Mouse (Mus musculus) lung, postnatal 10 days (tissue): Measurements from ENCODE around the gene Clstn3.
A peak's percentile ranks its signal among the peaks of the same experiment; 100 is the strongest.

Experiments
- DNase-seq: peaks from one replicate; pipeline ENCODE4 v3.0.0; 2021

The Clstn3 gene

DNA sequence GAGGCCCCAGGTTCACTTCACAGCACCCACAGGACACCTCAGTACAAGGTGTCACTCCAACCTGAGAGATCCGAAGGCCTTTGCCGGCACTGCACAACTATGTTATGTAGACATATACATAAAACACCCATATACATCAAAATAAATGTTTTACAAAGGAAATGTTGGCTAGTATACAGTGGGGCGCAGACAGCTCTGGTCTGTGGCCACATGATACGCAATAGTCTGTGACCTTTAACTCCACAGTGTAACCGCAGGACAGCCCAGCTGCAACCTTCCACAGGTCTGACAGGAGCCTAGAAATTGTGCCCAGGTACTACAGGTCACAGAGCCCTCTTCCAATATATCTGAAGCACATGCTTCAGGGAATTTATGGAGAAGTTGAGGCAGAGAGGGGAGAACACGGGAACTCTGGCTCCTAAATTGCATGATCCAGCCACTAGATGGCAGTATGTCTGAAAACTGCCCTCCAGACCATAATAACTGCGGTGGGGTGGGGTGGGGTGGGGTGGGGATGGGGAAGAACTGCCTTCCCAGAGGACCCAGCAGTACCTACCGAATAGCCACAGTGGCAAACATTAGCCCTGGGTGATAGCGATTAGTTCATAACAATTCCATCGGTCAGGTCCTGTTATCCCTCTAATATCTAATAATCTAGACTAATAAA is 16.3 kb downstream of the Clstn3 start:
- no peak for DNase-seq

DNA sequence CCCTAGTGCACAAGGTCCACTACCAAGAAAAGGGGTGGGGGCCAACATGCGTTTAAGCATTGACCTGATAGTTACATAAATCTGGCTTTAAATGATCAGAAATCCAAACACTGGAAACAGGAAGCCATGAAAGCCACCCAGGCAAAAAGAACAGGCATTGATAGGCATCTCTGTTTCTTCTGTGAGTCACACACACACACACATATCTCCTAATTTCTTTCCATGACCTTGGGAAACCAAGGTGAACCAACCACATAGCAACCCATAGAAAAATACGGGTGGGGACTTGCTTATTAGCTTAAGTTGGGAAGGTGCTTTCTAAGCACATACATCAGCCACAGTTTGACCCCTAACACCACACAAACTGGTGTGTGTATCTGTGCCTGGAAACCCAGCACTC is 17.2 kb downstream of the Clstn3 start:
- DNase-seq: no peak

DNA sequence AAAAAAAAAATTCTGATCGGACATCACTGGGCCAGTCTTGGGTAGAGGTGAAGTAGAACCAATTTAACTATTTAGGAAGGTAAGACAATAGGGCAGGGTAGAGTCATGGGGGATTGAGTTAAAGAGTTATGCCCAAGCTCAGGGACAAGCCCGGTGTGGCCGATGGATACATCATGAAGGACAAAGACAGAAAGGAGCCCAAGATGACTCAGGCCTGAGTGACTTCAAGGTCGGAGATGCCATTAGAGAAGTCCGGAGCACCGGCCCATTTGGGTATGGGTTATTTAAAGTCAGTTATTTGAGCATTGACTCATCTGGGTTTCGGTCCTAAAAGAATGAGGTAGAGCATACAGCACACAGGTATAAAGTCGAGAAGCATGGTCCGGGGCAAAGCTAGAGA is 18.1 kb downstream of the Clstn3 start:
- DNase-seq: no peak

DNA sequence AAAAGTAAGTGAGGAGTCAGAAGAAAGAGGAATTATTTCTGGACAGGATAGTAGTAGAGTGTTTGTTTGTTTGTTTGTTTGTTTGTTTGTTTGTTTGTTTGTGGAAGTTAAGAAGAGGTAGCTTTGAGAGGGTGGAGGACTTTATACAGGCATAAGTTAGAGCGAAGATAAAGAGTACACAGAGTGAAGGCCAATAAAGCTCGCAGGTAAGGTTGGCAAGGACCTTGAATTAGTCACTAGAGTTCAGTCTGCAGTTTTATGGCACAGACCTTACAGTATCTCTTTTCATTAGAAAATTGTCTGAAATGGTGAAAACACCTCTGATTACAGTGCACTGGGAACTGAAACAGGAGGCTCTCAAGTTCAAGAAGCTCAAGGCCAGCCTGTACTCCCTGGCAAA is 18.6 kb downstream of the Clstn3 start:
- no peak for DNase-seq

DNA sequence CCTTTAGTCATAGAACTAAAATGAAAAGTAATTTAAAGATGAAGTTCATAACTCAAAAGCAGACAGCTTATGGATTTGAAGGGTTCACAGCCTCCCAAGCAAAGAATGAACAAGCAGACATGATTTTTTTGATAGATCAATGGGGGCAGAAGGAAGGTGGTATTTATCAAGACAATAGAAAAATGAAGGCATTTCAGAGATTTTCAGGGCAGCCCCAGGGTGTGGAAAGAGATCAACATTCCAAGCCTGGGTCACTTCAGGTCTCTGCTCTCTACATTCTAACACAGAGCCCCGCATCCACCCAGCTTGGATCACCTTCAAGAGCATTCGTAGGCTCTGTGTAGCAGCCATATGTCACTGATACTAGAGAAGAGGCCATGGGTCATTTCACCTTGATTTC is 21.3 kb downstream of the Clstn3 start:
- no peak for DNase-seq

DNA sequence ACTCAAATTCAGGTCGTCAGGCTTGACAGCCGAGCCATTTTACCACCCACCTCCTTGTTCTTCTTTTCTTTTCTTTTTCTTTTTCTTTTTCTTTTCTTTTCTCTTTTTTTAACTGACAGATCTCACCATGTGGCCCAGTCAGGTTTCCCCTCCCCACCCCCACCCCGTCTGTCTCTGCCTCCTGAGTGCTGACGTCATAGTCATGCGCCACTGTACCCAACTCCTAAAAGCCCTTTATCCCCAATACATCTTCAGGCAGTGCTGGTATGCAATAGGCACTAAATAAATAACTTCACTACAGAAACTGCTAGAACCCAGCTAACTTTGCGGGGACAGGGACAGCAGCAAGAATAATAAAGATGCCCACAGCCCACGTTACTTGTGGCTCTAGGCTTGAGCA is 28.3 kb downstream of the Clstn3 start:
- no peak for DNase-seq

DNA sequence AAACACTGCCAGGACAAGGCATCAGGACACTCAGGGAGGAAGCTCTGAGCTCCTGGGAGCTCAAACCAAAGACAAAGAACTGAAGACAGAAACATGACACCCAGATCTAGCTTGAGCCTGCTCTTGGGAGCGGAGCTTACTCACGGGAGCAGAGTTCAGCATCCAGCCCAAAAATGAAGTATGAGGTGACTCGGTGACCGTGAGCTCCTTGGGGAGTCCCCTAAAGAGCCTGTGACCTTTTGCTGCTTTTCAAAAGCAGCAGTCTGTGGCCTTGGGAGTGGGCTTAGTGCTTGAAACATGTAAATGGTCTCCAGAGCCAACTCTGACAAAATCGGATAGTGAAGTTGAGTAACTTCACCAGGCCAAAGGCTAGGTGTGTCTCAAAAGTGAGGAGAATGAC is 29.4 kb downstream of the Clstn3 start:
- no peak for DNase-seq

DNA sequence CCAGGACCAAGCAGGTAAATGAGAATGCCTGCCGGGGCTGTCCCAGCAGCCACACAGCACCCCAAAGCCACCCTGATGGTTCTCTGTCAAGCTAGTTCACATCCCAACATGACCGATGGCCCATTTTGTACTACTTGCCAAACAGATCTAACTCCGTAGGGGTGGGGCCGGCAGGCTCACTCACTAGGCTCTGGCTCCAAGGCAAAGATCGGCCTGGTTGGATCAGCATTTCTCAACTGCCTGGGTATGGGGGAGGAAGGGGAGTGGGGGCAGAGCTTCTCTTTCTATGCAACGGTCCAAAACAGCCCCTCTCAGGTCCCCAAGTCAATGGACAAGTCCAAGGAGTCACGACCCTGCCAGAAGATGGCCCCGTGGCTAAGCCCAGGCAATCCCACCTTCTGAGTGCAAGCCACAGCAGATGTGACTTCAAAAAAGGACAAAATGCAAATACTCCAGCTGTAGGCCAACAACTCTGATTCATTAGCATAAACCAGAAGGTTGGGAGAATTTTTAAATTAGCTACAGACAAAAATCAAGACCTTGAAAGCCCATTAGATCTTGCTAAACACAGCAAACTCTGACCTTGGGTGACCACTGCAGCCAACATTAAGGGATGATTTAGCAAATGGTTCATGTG is 30.8 kb downstream of the Clstn3 start:
- DNase-seq: no peak

DNA sequence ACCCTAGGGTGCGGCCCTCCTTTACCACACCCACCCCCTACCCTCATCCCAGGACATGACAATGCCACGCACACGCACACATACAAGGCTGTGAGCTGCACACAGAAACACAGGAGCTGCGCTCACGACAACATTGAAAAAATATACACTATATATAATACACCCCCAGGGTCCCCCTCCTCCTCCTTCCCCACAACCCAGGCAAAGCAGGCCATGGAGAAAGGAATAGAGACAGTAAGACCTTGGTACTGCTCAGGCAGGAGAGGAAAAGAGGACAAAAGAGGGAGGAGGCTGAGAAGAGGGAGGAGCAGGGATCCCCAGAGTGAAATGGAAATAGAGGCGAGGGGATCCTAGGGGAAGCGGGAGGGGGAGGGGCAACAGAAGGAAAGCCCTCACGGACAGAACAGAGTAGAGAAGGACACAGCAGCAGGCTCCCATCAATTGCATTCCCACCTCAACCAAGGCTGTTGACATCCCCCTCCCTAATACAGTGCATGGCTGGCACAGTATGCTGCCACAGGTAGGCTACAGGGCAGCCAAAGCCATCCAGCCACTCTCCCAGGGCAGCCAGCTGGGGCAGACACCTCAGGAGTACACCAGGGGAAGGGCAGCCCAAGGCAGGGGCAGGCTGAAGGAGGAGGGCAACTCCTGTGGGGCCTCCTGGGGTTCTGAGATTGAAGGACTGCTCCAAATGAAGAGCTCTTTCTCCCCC is 33.7 kb downstream of the Clstn3 start:
- DNase-seq: no peak

DNA sequence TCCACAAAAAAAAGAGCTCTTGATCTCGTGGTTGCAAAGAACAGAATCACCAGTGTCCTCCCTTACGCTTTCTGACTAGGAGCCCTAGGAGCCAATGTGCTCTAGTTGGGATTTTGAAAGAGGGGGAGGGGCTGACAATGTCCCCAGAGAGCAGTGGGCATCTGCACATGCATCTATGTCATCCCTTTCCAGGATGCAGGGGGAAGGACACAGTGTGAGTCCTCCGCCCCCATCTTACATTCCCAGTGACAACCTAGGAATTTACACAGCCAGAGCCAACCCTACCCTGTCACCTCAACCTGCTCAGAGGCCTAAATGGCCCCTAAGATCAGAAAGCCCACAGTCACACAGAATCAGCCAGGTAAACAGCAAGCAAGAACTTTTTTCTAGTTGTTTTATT is 34.2 kb downstream of the Clstn3 start:
- no peak for DNase-seq

DNA sequence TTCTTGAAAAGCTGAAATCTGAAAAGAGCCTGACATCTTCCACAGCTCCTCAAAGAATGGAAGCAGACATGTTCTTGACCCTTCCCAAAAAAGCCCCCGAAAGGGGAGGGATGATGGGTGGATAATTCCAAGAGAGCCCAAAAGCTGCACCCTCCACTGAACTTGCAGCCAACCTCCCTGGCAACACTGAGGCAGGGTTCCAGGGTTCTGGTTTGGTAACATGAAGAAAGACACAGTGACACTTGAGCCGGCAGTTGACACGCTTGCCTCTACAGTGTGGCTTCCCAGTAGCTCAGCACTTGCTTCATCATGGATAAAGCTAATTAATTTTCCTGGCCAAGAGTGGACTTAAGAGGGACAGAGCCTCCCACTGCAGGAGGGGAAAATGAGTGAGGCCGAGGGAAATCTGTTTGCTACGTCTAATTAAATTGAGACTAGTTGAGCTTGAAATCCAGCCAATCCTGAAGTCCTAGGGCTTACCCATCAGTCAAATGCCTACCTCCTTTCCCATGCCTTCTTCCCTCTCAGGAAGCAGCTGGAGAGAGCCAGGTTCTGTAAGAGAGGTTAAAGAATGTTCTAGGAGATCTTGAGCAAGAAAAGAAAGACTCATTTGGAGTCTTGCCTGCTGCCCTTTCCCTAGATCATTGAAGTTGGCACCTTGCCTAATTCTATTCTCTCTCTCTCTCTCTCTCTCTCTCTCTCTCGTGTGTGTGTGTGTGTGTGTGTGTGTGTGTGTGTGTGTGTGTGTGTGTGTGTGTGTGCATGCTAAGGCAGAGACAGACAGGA is 36.6 kb downstream of the Clstn3 start:
- DNase-seq: no peak

DNA sequence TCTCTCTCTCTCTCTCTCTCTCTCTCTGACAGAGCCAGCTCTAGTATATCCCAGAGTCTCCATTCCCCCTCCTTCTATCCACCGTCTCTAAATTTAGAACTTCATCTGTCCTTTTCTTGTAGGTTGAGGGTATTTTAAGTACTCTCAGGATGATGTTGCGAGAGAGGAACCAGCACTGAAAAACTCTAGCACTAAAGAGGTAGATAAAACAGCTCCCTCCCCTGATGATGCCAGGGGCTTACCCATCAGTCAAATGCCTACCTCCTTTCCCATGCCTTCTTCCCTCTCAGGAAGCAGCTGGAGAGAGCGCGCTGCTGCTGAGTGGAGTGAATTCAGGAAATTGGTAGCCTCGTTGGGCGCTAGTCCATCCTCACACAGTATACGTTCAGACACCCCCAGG is 37.3 kb downstream of the Clstn3 start:
- DNase-seq: no peak

DNA sequence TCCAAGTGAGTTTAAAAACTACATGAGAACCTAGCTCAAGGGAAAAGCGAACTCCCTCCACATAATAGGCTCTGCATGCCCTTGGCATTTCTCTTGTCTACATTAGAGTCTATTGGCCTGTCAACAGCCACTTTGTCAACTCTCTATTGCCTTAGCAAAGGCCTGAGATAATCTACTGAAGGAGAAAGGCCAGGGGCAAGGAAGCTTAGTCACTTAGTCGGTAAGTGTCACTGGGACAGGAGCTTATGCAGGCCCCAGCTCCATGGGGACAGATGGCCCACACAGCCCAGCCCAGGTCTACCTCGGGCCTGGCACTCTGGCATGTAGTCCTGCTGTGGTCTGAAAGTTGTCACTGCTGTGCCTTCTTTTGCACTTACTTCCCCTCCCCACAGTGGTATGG is 38.0 kb downstream of the Clstn3 start:
- DNase-seq: no peak

DNA sequence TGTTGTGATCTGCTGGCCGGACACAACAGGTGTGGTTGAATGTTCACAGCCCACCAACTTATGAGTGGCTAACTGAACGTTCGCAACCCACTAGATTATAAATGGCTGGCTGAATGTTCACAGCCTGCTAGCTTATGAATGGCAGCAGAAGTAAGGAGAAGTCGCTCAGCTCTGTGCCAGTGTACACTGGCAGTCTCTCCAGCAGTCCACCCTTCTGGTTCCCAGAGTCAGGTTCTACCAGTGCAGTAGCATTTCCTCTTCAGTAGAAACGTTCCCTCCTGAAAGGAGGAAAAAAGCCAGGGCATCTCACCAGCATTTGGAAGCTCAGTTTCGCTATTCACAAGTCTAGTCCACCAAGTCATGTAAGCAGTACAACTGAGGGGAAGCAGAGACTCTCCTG is 39.1 kb downstream of the Clstn3 start:
- no peak for DNase-seq

DNA sequence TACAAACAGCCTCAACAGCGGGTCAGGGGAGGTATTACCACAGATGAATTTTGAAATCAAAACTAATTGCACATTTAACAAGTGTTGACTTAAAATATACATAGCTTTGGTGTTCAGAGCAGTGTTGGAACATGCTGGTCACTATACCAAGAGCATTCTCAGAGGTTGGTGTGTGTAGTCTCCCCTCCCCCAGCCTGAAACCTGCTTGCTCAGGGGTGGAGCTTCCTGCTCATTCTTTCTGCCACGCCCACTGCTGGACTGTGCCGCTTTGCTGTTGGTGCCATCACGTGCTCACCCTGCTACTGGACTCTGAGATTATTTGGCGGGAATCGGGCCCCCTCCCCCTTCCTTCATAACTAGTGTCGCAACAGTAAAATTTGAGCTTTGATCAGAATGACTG is 39.6 kb downstream of the Clstn3 start:
- DNase-seq: peak; percentile 52

DNA sequence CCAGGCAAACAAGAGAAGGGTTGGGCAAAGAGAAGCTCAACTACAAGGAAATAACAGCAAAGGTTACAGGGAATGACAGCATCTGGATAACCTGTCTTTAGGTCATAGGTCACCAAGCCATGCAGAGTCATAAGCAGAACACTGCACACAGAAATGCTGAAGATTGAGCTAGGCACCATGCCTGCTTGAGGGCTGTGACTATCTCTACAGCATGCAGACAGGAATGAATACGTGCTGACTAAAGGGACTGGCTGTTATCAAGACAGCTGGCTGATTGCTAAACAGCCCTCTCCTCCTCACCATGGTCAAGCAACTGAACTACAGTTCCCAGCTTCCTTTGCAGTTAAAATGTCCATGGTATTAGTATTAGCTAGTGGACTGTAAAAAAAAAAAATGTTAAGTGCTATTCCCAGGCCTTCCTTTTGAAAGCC is 40.5 kb downstream of the Clstn3 start:
- DNase-seq: peak; percentile 9

DNA sequence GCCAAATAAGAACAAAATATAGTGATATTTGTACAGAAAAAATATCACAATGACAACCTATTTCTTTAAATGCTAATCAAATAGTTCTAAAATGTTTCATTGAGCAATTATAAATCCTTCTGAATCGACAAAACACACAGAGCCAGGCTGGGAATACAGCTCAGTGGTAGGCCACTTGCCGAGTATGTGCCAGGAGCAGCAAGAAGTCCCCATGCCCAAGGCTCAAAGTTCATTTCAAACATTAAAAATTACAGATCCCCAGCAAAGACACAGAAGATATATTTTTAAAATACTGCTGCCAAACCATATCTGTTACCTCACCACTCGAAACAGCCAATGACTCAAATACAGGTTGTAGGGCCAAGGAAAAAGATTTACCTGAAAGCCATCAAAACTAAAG is 45.9 kb downstream of the Clstn3 start:
- no peak for DNase-seq

DNA sequence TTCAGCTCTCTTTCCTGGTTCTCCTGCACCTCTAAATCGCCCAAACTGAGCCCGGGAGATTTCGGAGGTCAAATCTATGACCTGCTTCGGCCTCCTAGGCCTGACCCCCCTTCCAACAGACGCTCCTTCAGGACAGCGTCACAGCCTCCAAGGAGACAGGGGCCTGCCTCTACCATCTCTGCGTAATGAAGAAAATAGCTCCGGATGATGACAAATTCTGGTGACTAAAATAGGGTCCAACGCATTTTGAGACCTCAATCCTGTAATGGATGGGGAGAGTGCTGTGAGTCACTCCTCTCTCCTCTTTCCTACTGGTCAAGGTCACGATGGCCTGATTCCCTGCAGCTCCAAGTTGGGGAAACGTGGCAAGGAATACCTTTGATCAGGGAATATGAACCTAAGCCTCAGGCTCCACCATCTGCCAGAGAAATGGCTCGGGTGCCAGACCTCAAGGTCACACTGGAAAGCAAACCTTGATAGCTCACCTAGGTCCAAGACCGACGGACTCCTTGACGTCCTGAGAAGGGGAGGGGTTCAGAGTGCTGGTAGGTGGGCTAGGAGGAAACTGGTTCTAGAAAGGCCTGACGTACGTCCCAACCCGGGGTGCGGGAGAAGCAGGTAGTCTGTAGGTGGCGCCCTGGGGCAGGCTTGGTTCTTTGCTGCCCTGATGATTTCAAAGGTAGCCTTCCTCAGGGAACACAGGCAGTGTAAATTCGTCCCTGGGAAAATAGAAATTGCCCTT is 49.1 kb downstream of the Clstn3 start:
- DNase-seq: peak; percentile 85

DNA sequence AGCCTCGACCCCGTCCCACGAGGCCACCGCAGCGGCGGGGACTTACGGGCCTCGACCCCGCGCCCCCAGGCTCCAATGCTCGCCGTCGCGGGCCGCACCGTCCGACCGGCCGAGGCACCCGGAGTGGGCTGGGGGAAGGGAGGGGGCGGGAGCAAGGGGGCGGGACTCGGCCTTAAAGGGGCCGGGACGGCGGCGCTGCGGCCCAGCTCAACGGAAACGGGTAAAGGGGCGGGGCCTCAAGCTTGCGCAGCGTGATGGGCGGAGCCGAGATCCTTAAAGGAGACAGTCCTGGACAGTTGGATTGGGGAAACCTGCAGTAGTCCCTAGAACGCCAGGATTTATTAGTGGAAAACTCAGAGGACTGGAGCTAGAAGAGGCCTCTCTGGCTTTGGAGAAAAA is 49.7 kb downstream of the Clstn3 start, which contains the start of gene Pex5:
TSS of gene Pex5 (minus strand) at position 141 of the 399 bp plus-strand sequence.
- peak; percentile 98 for DNase-seq

DNA sequence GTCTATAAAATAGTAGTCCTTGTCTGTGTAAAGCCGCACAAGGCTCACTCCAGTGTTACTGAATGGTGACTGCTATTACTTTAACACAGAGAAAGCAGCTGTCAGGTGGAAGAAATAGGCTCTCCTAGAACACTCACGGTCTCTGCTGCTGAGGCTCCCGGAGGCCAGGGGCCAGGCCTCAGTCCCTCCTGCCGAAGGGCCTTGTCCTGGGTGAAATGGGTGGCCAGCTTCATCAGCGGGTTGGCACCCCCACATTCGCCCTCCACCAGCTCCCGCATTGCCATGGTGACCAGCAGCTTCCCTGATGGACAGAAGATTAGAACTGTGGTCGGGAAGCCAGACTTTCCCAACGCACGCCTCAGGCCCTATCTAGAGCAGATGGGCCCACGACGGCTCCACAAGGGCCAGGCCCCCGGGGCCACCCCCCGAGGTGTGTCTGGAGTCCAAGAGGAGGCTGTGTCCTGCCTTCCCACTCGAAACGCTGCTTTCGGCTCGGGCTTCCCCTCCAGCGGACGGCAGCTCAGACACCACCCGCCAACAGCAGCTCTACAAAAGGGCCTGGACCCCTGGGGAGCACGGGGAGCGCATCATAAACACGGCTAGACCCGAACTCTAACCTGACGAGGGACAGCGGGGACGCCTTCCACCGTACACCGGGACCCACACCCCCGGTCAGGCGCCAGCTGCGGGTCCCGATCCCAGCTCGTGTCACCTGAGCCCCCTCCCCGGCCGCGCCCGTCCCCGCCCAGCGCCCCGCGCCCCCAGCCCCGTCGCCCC is 50.3 kb downstream of the Clstn3 start:
- DNase-seq: peak; percentile 45

DNA sequence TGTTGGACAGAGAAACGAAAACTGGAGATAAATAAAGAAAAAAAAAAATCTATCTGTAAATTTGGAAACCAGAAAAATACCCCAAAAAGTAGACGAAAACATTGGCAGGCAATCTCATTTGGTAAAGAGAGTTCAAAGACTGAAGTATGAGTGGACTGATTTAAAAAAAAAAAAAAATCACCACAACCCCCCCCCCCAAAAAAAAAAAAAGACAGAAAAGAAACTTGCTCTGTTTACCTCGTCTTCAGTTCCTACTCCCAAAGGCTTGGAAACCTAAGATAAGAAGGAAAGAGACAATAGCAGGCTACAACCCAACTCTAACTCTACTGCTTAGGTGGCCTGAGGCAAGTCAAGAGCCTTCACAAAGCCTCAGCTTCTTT is 50.8 kb downstream of the Clstn3 start:
- DNase-seq: no peak

DNA sequence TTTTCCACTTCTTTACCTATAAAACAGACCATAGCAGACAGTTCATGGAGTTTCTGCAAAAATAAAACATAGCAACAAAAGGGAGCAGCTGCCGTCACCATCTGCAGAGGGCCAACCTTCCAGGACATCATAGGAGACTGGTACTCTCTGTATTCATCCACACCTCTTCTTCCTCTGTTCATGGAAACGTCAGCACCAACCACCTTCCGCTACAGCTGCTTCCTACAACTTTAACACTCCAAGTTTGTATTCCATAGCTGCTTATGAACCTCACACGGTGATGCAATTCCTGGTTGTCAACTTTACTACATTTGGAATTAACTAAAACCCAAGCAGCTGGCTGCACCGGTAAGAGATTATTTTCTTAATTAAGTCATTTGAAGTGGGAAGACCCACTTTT is 56.2 kb downstream of the Clstn3 start:
- DNase-seq: no peak
